Mouse (Mus musculus) lung, postnatal 0 days (tissue): ENCODE results near the gene Tbc1d22b. TPM values are rescaled to one million over a fixed set of nuclear protein-coding genes. Genes with fewer than 3 reads are reported as not detected.

Source experiments
- ATAC-seq: fragments of 200-750 bp; cut with Nextera tagmentation; 2 replicates; pipeline ENCODE4 v1.8.0; 2017; ENCODE audit warnings: moderate library complexity
- DNase-seq: peaks from one replicate; pipeline ENCODE4 v3.0.0-alpha.2; 2016; ENCODE audit warnings: low spot score
- H3K27ac ChIP-seq: fragments of 300-500 bp; sonication (generic); 2 replicates; pipeline ENCODE4 v1.5.1; 2014; ENCODE audit warnings: antibody characterized with exemption, mild to moderate bottlenecking, low read length, mixed read lengths
- H3K27me3 ChIP-seq: fragments of 300-500 bp; sonication (generic); replicated peaks from 2 replicates; pipeline ENCODE4 v1.6.1; 2014; ENCODE audit warnings: low read length, mixed read lengths; ENCODE audit not compliant: insufficient read depth
- H3K36me3 ChIP-seq: fragments of 300-500 bp; sonication (generic); 2 replicates; pipeline ENCODE4 v1.6.1; 2014; ENCODE audit warnings: low read length, mixed read lengths; ENCODE audit not compliant: insufficient read depth
- H3K4me1 ChIP-seq: fragments of 300-500 bp; sonication (generic); 2 replicates; pipeline ENCODE4 v1.6.1; 2014; ENCODE audit warnings: antibody characterized with exemption, low read depth, low read length, mixed read lengths; ENCODE audit not compliant: insufficient read depth
- H3K4me2 ChIP-seq: fragments of 300-500 bp; sonication (generic); replicated peaks from 2 replicates; pipeline ENCODE4 v1.6.1; 2014; ENCODE audit warnings: low read depth, mild to moderate bottlenecking, low read length, moderate library complexity, mixed read lengths
- H3K4me3 ChIP-seq: fragments of 300-500 bp; sonication (generic); 2 replicates; pipeline ENCODE4 v1.5.1; 2014; ENCODE audit warnings: low read depth, low read length
- H3K9ac ChIP-seq: fragments of 300-500 bp; sonication (generic); replicated peaks from 2 replicates; pipeline ENCODE4 v1.6.1; 2014; ENCODE audit warnings: low read depth, mild to moderate bottlenecking
- H3K9me3 ChIP-seq: fragments of 300-500 bp; sonication (generic); 2 replicates; pipeline ENCODE4 v1.6.1; 2016; ENCODE audit warnings: low read length, mixed read lengths
- CTCF ChIP-seq: IDR thresholded peaks from 2 replicates; pipeline ENCODE4 v1.5.1; 2016; ENCODE audit warnings: antibody characterized with exemption, mild to moderate bottlenecking
- EP300 ChIP-seq: IDR thresholded peaks from 2 replicates; pipeline ENCODE4 v1.6.1; 2016; ENCODE audit warnings: antibody characterized with exemption, mild to moderate bottlenecking, control low read depth
- WGBS: fragments of 180-500 bp; shearing (Covaris S2); extraction: QIAGEN DNeasy Blood & Tissue Kit; methylation state at CpG from one replicate; pipeline ENCODE4 v1.1.7; 2014; 5-methylcytosine and 5-hydroxymethylcytosine counted together
- polyA plus RNA-seq: library from polyadenylated mRNA; unstranded; fragments of >200 nt; fragmentation: Nextera tagmentation; extraction: Ambion mirVana; gene quantifications from 2 replicates; pipeline ENCODE4 v1.2.1, GENCODE M21; 2015

The Tbc1d22b gene
- polyA plus RNA-seq, 1 experiment from 2014 or later = 5.9 TPM

DNA sequence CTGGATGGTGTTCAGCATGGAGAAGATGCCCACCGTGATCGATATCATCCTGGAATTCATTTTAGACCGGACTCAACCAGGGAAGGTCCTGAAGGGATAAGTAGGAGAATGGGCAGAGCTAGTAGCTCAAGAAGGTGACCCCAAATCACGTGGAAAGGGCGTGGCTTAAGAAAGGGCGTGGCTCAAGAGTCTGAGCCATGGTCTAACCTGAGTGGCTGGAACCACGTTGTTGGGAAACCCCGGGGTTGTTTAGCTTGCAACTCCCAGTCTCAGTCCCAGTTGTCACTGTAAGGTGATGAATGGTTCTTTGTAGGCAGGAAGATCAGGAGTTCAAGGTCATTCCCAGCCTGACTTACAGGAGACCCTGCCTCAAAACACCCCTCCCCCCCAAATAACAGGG is 29.9 kb upstream of the Tbc1d22b start:
- WGBS = 67% methylated on average over 8 of the region's 8 CpGs
- Histone ChIP-seq H3K27ac (no peak overlapping the region), H3K9me3 (no peaks in the 10 kb centered on the region), H3K4me1 (no peaks in the 10 kb centered on the region), H3K4me3 (no peak overlapping the region), H3K9ac (no peak overlapping the region), H3K27me3 (no peaks in the 10 kb centered on the region), H3K4me2 (no peak overlapping the region), H3K36me3 (no peaks in the 10 kb centered on the region)
- ATAC-seq (no peak), DNase-seq (no peak)
- TF ChIP-seq CTCF = no peak
- TF ChIP-seq EP300 = no peak

DNA sequence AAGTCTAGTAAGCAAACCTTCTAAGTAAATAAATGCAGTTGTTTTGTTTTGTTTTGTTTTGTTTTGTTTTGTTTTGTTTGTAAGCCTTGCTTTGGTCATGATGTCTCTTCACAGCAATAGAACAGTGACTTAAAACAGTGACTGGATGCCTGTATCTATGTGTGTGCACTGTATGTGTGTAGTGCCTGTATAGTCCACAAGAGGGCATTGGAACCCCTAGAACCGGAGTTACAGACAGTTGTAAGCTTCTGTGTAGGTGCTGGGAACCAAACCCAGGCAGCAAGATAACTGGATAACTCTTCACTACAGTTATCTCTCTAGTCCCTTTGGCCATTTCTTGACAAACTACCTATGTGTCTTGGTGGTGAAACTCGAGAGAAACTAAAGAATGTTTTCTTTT is 24.0 kb upstream of the Tbc1d22b start:
- Histone ChIP-seq H3K9me3 (no peaks in the 10 kb centered on the region), H3K27ac (no peak overlapping the region), H3K36me3 (no peaks in the 10 kb centered on the region), H3K27me3 (no peaks in the 10 kb centered on the region), H3K4me1 (no peaks in the 10 kb centered on the region), H3K9ac (no peak overlapping the region), H3K4me2 (no peak overlapping the region), H3K4me3 (no peak overlapping the region)
- 80% methylated on average over 2 of the region's 2 CpGs for WGBS
- no peak for TF ChIP-seq CTCF
- DNase-seq (no peak), ATAC-seq (no peak)

DNA sequence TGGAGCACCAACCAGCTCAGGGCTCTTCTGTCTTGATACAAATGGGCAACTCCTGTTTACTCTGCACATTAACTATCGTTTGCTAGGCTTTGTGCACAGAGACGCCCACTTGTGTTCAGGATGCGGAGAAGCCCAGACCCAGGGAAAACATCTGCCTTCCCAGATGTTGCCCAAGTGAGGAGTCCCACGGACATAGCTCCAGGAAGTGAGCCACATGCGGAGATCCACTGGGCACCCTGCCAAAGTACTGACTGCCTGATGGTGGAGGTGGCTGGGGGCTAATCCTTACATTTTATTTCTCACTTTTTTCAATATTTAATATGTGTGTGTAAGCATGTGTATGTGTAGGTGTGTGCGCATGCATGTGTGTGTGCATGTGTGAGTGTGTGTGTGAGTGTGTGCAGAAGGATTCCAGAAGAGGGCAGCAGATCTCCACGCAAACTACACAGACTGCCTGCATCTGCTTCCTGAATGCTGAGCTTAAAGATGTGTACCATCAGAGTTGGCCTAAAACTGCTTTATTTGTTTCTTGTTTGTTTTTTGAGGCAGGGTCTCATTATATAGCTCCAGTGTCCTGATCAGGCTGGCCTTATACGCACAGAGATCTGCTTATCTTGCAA is 20.9 kb upstream of the Tbc1d22b start:
- H3K27ac ChIP-seq = no peak overlapping the region
- TF ChIP-seq CTCF = peak; percentile 72
- TF ChIP-seq EP300 = no peak
- H3K4me3 ChIP-seq = no peak overlapping the region
- WGBS = 67% methylated on average over 8 of the region's 8 CpGs
- H3K4me1 ChIP-seq = no peaks in the 10 kb centered on the region
- DNase-seq (peak; percentile 32), ATAC-seq (no peak)
- H3K36me3 ChIP-seq = no peaks in the 10 kb centered on the region
- no peak overlapping the region for H3K9ac ChIP-seq
- no peaks in the 10 kb centered on the region for H3K27me3 ChIP-seq
- no peak overlapping the region for H3K4me2 ChIP-seq
- no peaks in the 10 kb centered on the region for H3K9me3 ChIP-seq

DNA sequence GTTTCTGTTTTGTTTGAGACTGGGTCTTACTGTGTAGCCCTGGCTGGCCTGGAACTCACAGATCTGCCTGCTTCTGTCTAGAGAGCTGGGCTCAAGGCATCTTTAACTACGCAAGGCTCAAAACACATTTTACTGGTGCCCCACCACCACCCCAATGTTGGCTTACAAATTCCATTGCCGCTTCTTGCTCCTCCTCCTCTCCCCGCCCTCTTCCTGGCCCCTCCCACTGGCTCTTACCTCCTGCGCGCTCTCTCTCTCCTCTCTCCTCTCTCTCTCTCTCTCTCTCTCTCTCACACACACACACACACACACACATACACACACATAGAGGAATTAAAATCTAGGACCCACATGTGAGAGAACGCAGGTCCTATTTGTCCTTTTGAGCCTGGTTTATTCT is 19.1 kb upstream of the Tbc1d22b start:
- no peaks in the 10 kb centered on the region for H3K36me3 ChIP-seq
- H3K4me3 ChIP-seq = no peak overlapping the region
- H3K27ac ChIP-seq = no peak overlapping the region
- no peak for DNase-seq
- TF ChIP-seq EP300 (no peak), CTCF (no peak)
- no peaks in the 10 kb centered on the region for H3K9me3 ChIP-seq
- H3K9ac ChIP-seq = no peak overlapping the region
- WGBS = 75% methylated on average over 6 of the region's 6 CpGs
- H3K4me2 ChIP-seq = no peak overlapping the region
- H3K27me3 ChIP-seq = no peaks in the 10 kb centered on the region
- no peak for ATAC-seq
- no peaks in the 10 kb centered on the region for H3K4me1 ChIP-seq

DNA sequence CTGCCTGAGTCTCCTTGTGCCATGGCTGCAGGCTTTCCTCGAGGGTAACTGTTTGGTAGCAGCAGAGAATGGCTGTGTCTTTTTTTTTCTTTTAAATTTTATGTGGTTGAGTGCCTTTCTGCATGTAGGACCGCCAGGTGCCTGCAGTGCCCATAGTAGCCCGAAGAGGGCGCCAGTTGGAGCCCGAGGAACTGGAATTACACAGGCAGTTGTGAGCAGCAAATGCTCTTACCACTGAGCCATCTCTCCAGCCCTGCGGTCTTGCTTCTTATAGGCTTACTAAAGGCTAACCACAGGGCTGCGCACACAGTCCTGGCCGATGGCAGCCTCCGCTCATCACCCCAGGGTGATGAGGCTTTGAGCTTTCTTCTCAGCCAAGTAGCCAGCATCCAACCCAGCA is 18.3 kb upstream of the Tbc1d22b start:
- DNase-seq = no peak
- Histone ChIP-seq H3K4me1 (no peaks in the 10 kb centered on the region), H3K9me3 (no peaks in the 10 kb centered on the region), H3K27me3 (no peaks in the 10 kb centered on the region), H3K9ac (no peak overlapping the region), H3K36me3 (no peaks in the 10 kb centered on the region), H3K27ac (no peak overlapping the region), H3K4me2 (no peak overlapping the region), H3K4me3 (no peak overlapping the region)
- TF ChIP-seq CTCF = 0 out of 2 replicates have a peak, but pooled peaks have one; percentile 17
- no peak for TF ChIP-seq EP300
- 76% methylated on average over 9 of the region's 9 CpGs for WGBS
- ATAC-seq = no peak

DNA sequence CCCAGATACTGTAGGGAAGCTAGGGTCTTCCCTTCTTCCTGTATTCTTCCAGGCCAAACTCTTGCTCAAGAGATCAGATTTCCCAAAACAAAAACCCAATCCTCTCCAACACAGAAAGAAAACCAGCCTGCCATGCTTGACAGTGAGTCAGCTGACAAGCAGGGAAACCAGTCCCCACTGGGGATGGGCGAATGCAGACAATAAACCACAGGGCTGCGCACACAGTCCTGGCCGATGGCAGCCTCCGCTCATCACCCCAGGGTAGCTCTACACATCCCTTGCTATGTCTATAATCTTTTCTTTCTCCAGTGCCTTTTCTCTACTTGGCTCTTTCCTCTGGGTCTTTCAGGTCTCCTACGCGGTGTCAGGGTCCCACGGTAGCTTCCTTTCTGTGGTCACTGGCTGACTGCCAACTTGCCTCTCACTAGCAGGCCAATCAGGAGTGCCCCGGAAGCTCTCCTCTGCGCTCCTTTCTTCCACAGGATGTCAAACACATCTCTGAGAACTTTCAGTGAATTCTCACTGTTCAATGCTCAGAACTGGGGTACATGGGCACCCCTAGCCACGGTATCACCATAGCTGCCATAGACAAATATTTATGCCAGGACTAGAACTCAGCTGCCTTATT is 17.7 kb upstream of the Tbc1d22b start:
- Histone ChIP-seq H3K4me2 (no peak overlapping the region), H3K27me3 (no peaks in the 10 kb centered on the region), H3K27ac (no peak overlapping the region), H3K9me3 (no peaks in the 10 kb centered on the region), H3K36me3 (no peaks in the 10 kb centered on the region), H3K4me1 (no peaks in the 10 kb centered on the region), H3K9ac (no peak overlapping the region), H3K4me3 (no peak overlapping the region)
- ATAC-seq (no peak), DNase-seq (peak; percentile 18)
- 40% methylated on average over 10 of the region's 10 CpGs for WGBS
- TF ChIP-seq EP300 = no peak
- no peak for TF ChIP-seq CTCF

DNA sequence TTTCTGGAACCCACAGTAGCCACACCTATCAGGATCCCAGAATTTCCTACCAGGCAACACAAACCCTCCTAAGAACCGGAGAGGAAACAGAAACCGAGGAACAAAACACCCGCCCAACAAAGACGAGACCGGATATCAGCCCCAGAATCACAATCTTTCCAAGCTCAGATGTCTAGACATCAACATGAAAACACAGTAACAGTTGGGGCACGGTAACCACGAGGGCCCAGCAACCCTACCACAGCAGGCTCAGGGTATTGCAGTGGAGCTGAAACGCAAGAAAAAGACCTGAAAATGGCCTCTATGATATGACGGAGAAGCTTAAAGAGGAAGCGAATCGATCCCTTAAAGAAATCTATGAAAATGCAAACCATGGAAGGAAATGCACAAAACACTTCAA is 15.7 kb upstream of the Tbc1d22b start:
- H3K9ac ChIP-seq = no peak overlapping the region
- H3K9me3 ChIP-seq = no peaks in the 10 kb centered on the region
- DNase-seq (no peak), ATAC-seq (no peak)
- no peak overlapping the region for H3K4me3 ChIP-seq
- TF ChIP-seq CTCF (no peak), EP300 (no peak)
- no peaks in the 10 kb centered on the region for H3K4me1 ChIP-seq
- 86% methylated on average over 11 of the region's 11 CpGs for WGBS
- no peak overlapping the region for H3K27ac ChIP-seq
- H3K4me2 ChIP-seq = no peak overlapping the region
- H3K36me3 ChIP-seq = no peaks in the 10 kb centered on the region
- H3K27me3 ChIP-seq = no peaks in the 10 kb centered on the region
